Mouse (Mus musculus) ES-E14 (cell line): ENCODE results near the gene Fis1.

ENCODE experiments used
- CHD2 ChIP-seq: IDR thresholded peaks from 2 replicates; pipeline ENCODE4 v1.6.1; 2014; ENCODE audit warnings: mild to moderate bottlenecking, low read depth, low read length, inconsistent platforms
- HCFC1 ChIP-seq: IDR thresholded peaks from 2 replicates; pipeline ENCODE4 v1.6.1; 2012; ENCODE audit warnings: low read length, inconsistent platforms, borderline replicate concordance; ENCODE audit not compliant: insufficient read depth
- MAFK ChIP-seq: IDR thresholded peaks from 2 replicates; pipeline ENCODE4 v1.6.1; 2014; ENCODE audit warnings: mild to moderate bottlenecking, low read depth, low read length, inconsistent platforms; ENCODE audit not compliant: insufficient read depth
- ZC3H11A ChIP-seq: IDR thresholded peaks from 2 replicates; pipeline ENCODE4 v1.6.1; 2012; ENCODE audit warnings: low read depth, mild to moderate bottlenecking, inconsistent platforms, low read length, borderline replicate concordance
- ZNF384 ChIP-seq: IDR thresholded peaks from 2 replicates; pipeline ENCODE4 v1.6.1; 2012; ENCODE audit warnings: low read depth, low read length, inconsistent platforms

DNA sequence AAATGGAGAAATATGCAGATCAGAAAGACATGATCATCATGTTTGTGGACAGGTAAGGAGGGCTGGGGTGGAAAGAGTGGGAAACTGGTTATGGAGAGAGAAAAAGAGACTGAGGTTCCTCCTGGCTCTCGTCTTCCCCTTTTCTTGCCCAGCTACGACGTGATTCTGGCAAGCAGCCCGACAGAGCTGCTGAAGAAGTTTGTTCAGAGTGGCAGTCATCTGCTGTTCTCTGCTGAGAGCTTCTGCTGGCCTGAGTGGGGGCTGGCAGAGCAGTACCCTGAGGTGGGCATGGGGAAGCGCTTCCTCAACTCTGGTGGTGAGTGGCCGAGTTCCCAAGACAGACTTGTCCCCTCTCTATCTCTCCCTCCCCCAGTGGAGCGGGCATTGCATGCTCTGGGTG, 35.3 kb downstream of the Fis1 start:
- no peak for TF ChIP-seq ZNF384
- no peak for TF ChIP-seq CHD2
- no peak for TF ChIP-seq ZC3H11A
- TF ChIP-seq MAFK: no peak
- TF ChIP-seq HCFC1: no peak
